Mouse (Mus musculus) hindbrain, embryonic 14.5 days (tissue): ENCODE data around the gene 1700122O11Rik. TPM values are rescaled to one million over a fixed set of nuclear protein-coding genes. Genes with fewer than 3 reads are reported as not detected.

Experiments
- ATAC-seq: fragments of 200-750 bp; cut with Nextera tagmentation; 2 replicates; pipeline ENCODE4 v1.8.0; 2017; ENCODE audit warnings: moderate number of reproducible peaks, mild to moderate bottlenecking, moderate TSS enrichment, moderate library complexity; ENCODE audit not compliant: low FRiP score
- DNase-seq: peaks from one replicate; pipeline ENCODE4 v3.0.0-alpha.2; 2015; ENCODE audit warnings: low spot score
- H3K27ac ChIP-seq: fragments of 300-500 bp; sonication (generic); 2 replicates; pipeline ENCODE4 v1.5.1; 2014; ENCODE audit warnings: mild to moderate bottlenecking, moderate library complexity
- H3K27me3 ChIP-seq: fragments of 300-500 bp; sonication (generic); 2 replicates; pipeline ENCODE4 v1.6.1; 2014; ENCODE audit warnings: mild to moderate bottlenecking, low read length, mixed read lengths; ENCODE audit not compliant: control insufficient read depth, insufficient read depth
- H3K36me3 ChIP-seq: fragments of 300-500 bp; sonication (generic); replicated peaks from 2 replicates; pipeline ENCODE4 v1.6.1; 2014; ENCODE audit not compliant: control insufficient read depth, insufficient read depth
- H3K4me1 ChIP-seq: fragments of 300-500 bp; sonication (generic); replicated peaks from 2 replicates; pipeline ENCODE4 v1.6.1; 2014; ENCODE audit warnings: antibody characterized with exemption, low read length, mixed read lengths; ENCODE audit not compliant: control insufficient read depth, insufficient read depth
- H3K4me2 ChIP-seq: fragments of 300-500 bp; sonication (generic); replicated peaks from 2 replicates; pipeline ENCODE4 v1.6.1; 2014; ENCODE audit warnings: mild to moderate bottlenecking, moderate library complexity
- H3K4me3 ChIP-seq: fragments of 300-500 bp; sonication (generic); replicated peaks from 2 replicates; pipeline ENCODE4 v1.5.1; 2014; ENCODE audit warnings: mild to moderate bottlenecking, low read length
- H3K9ac ChIP-seq: fragments of 300-500 bp; sonication (generic); 2 replicates; pipeline ENCODE4 v1.6.1; 2014
- H3K9me3 ChIP-seq: fragments of 300-500 bp; sonication (generic); 2 replicates; pipeline ENCODE4 v1.6.1; 2016; ENCODE audit warnings: low read length; ENCODE audit not compliant: control insufficient read depth
- WGBS: fragments of 180-500 bp; shearing (Covaris S2); extraction: QIAGEN DNeasy Blood & Tissue Kit; methylation state at CpG from one replicate; pipeline ENCODE4 v1.1.7; 2014; 5-methylcytosine and 5-hydroxymethylcytosine counted together
- polyA plus RNA-seq: library from polyadenylated mRNA; unstranded; fragments of >200 nt; fragmentation: Nextera tagmentation; extraction: Ambion mirVana; gene quantifications from 2 replicates; pipeline ENCODE4 v1.2.1, GENCODE M21; 2014

The 1700122O11Rik gene
- polyA plus RNA-seq, 1 experiment from 2014 or later = not detected

DNA sequence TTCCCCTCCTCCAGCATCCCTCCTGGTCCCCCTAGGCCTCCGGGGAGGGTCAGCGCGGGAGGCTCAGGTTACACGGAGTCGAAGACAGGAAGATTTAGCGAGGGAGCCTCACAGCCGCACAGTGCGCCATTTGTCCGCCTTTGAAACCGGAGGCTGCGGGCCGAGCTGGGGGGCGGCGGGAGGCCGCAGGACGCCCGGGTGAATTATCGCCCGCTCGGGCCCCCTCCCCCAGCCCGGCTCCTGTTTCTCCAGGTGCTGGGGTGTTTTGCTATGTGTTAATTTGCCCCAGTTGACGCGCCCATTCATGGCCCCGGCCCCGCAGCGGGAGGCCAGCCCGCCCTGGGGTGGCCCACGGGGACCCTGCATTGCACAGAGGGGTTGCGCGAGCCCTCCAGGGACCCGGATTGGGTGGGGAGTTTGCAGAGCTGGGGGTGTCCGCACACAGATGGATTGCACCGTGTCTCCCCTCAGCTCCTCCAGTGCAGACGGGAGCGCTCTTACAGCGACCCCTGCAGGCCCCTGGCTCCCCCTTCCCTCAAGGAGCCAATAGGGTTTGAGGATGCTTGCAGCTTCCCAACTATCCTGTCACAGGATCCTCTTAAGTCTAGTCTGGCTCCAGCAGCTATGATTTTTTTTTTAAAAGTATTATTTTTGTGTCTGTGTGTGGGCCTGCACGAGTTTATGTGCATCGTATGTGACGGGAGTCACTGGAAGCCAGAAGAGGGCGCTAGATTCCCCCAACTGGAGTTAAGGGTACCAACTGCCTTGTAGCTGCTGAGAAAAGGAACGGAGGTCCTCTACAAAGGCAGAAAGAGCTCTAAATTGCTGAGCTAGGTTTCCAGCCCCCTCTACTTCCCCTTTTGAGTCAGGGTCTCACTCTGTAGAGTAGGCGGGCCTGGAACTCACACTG is 6.3 kb downstream of the 1700122O11Rik start:
- peak; percentile 62 for DNase-seq
- ATAC-seq = peak; percentile 49; the same call in 1 of the 2 replicates
- Histone ChIP-seq H3K4me1 (peaks cover 20% of the 10 kb centered on the region), H3K36me3 (no peaks in the 10 kb centered on the region), H3K27ac (no peak overlapping the region), H3K9me3 (no peaks in the 10 kb centered on the region), H3K4me3 (peak overlapping the region; percentile 23), H3K4me2 (peak overlapping the region; percentile 60), H3K9ac (peak overlapping the region; percentile 62), H3K27me3 (peaks cover 21% of the 10 kb centered on the region; the same call in 1 of the 2 replicates)
- 5% methylated on average over 42 of the region's 42 CpGs for WGBS

DNA sequence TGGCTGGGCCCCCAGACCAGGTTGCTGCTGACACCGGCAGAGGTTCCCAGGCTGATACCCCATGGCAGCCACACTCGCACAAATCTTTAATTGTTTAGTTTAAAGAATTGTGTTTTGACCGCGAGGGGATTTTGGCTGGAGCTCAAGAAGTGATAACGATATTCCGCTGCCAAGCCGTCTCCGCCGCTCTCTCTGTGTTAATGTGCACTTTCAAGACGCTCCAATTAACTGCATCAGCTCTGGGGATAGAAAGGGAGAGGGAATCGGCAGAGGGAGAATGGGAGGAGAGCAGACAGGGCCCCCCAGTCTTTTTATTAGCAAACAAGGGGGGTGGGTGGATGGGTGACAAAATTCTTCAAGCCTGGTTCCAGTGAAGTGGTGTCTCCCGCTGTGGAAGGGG is 8.9 kb downstream of the 1700122O11Rik start:
- peaks cover 20% of the 10 kb centered on the region for H3K4me1 ChIP-seq
- no peak overlapping the region for H3K4me3 ChIP-seq
- H3K4me2 ChIP-seq = no peak overlapping the region
- peaks cover 21% of the 10 kb centered on the region; the same call in 1 of the 2 replicates for H3K27me3 ChIP-seq
- H3K9me3 ChIP-seq = no peaks in the 10 kb centered on the region
- H3K27ac ChIP-seq = no peak overlapping the region
- no peaks in the 10 kb centered on the region for H3K36me3 ChIP-seq
- ATAC-seq (no peak), DNase-seq (peak; percentile 42)
- H3K9ac ChIP-seq = no peak overlapping the region
- WGBS = 11% methylated on average over 12 of the region's 12 CpGs

DNA sequence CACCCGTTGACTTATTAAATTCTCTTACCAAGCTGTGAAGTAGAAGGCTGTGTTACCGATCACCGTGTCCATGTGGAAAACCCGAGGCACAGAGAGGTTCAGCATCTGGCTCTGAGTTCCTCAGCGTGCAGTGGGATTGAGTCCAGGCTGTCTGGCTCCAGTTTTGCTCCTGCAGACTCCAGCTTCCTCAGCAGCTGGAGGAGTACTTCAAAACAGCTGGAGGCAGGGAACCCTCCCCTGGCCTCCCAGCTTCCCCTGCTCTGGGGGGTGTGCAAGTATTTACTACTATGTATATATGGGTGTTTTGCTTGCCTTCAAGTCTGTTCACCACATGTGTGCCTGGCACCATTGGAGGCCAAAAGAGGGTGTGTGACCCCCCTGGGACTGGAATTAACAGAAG is 9.8 kb downstream of the 1700122O11Rik start:
- no peak overlapping the region for H3K4me2 ChIP-seq
- 87% methylated on average over 5 of the region's 5 CpGs for WGBS
- peaks cover 21% of the 10 kb centered on the region; the same call in 1 of the 2 replicates for H3K27me3 ChIP-seq
- no peak overlapping the region for H3K4me3 ChIP-seq
- peaks cover 20% of the 10 kb centered on the region for H3K4me1 ChIP-seq
- ATAC-seq = no peak
- H3K27ac ChIP-seq = no peak overlapping the region
- no peak for DNase-seq
- H3K9me3 ChIP-seq = no peaks in the 10 kb centered on the region
- H3K36me3 ChIP-seq = no peaks in the 10 kb centered on the region
- H3K9ac ChIP-seq = no peak overlapping the region

DNA sequence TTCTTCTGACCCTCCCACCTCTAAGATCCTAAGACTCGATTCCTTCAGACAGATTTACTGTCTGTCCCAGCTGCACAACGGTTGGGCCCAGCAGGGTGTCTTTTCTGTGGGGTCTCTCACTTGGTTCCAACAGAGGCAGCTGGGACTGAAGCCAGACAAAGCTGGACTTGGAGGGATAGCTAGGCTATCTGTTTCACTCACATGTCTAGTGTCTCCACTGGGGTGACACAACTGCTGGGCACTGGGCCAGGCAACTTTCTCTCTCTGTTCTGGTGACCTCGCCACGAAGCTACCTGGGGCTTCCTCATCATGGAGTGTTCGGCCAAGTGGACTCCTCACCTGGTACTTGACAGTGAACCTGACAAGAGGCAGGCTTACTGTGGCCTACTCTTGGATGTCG is 10.4 kb downstream of the 1700122O11Rik start:
- 70% methylated on average over 6 of the region's 6 CpGs for WGBS
- peaks cover 21% of the 10 kb centered on the region; the same call in 1 of the 2 replicates for H3K27me3 ChIP-seq

DNA sequence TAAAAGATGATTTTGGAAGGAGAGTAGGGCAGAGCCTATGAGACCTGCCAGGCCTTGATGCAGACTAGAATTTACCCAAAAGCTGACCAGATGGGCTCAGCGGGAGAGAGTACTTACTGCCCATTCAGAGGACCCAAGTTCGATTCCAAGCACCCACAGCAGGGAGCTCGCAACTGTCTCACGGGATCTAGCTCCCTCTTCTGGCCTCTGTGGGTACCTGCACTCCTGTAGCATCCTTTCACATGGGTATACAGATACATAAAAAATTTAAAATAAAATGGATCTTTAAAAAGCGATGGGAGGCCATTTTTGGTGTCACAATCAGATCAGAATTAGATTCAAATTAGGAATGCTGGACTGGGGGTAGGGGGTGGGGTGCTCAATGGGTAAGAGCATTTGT is 11.1 kb downstream of the 1700122O11Rik start:
- no peaks in the 10 kb centered on the region for H3K9me3 ChIP-seq
- peaks cover 20% of the 10 kb centered on the region for H3K4me1 ChIP-seq
- H3K4me3 ChIP-seq = no peak overlapping the region
- ATAC-seq (no peak), DNase-seq (no peak)
- no peaks in the 10 kb centered on the region for H3K36me3 ChIP-seq
- H3K9ac ChIP-seq = no peak overlapping the region
- H3K27me3 ChIP-seq = peaks cover 21% of the 10 kb centered on the region; the same call in 1 of the 2 replicates
- H3K27ac ChIP-seq = no peak overlapping the region
- WGBS = 87% methylated on average over 5 of the region's 5 CpGs
- no peak overlapping the region for H3K4me2 ChIP-seq

More for the DNA sequence above, 10.4 kb downstream of the 1700122O11Rik start:
- Histone ChIP-seq H3K36me3 (no peaks in the 10 kb centered on the region), H3K9ac (no peak overlapping the region), H3K4me3 (no peak overlapping the region), H3K9me3 (no peaks in the 10 kb centered on the region), H3K4me2 (no peak overlapping the region), H3K27ac (no peak overlapping the region), H3K4me1 (peaks cover 20% of the 10 kb centered on the region)
- no peak for DNase-seq
- no peak for ATAC-seq

DNA sequence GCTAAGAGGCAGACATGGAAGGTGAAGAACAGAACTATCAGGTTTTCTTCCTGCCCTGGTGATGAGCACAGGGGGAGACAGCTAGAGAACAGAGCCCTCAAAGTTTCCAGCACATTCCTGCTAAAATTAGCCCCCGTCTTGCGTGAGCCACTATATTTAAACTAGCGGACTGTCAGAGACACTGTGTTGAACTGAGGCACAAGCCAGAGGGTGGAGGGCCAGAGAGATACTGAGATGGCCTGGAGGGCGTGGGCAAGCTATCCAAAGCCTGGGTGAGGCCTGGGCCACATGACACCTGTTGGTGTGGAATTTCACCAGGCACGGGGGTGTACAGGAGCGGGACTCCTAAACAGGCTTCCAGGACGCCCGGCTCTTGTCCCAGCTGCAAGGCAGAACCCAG is 14.0 kb downstream of the 1700122O11Rik start:
- H3K4me1 ChIP-seq = peaks cover 1% of the 10 kb centered on the region; the same call in 1 of the 2 replicates
- WGBS = 86% methylated on average over 8 of the region's 8 CpGs
- ATAC-seq (no peak), DNase-seq (no peak)
- no peak overlapping the region for H3K4me2 ChIP-seq
- no peak overlapping the region for H3K9ac ChIP-seq
- 0 out of 2 replicates have a peak, but pooled peaks cover 9% of the 10 kb centered on the region for H3K27me3 ChIP-seq
- no peaks in the 10 kb centered on the region for H3K36me3 ChIP-seq
- H3K27ac ChIP-seq = no peak overlapping the region
- no peaks in the 10 kb centered on the region for H3K9me3 ChIP-seq
- no peak overlapping the region for H3K4me3 ChIP-seq

DNA sequence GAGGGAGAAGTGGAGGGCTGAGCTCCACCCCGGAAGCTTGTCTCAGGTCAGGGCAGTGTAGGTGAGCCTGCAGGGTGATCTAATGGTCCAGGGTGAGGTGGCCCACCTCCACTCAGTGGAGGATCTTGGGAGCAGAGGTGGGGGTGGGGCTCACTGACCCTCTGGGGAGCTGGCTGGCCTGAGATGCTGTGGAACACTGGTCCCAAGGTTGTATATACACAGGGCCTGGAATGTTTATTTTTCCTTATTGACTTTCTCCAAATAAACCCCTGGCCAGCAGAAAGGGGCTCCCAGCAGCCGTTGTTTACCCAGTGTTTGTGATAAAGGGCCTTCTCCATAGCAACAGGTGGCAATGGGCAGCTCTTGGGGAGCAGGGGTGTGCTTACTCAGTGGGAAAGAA is 18.5 kb downstream of the 1700122O11Rik start:
- Histone ChIP-seq H3K9ac (no peak overlapping the region), H3K4me3 (no peak overlapping the region), H3K27ac (no peak overlapping the region), H3K4me1 (no peaks in the 10 kb centered on the region), H3K9me3 (no peaks in the 10 kb centered on the region), H3K4me2 (no peak overlapping the region), H3K36me3 (no peaks in the 10 kb centered on the region), H3K27me3 (0 out of 2 replicates have a peak, but pooled peaks cover 6% of the 10 kb centered on the region)
- DNase-seq = no peak
- 23% methylated on average over 2 of the region's 2 CpGs for WGBS
- ATAC-seq = no peak

DNA sequence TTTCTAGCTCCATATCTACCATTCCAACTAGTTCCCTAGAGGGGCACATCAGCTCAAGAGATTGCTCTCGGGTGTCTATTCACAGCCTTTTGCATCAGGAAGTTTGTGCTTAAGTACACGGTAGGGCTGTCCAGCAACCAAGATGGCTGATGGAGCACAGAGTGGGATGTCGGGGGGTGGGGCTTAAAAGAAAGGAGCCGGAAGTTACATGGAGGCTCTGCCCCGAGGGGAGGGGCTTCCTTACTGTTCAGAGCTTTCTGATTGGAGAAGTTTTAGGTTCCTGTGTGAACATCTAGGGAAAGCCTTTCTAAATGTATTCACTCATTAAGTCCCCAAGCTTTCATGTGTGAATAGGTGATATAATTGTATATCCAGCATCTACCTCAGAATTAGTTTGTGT is 21.5 kb downstream of the 1700122O11Rik start:
- ATAC-seq (no peak), DNase-seq (no peak)
- H3K4me1 ChIP-seq = no peaks in the 10 kb centered on the region
- no peak overlapping the region for H3K9ac ChIP-seq
- no peak overlapping the region for H3K4me2 ChIP-seq
- no peaks in the 10 kb centered on the region for H3K9me3 ChIP-seq
- H3K4me3 ChIP-seq = no peak overlapping the region
- H3K36me3 ChIP-seq = no peaks in the 10 kb centered on the region
- no peak overlapping the region for H3K27ac ChIP-seq
- 81% methylated on average over 5 of the region's 5 CpGs for WGBS
- 0 out of 2 replicates have a peak, but pooled peaks cover 6% of the 10 kb centered on the region for H3K27me3 ChIP-seq

DNA sequence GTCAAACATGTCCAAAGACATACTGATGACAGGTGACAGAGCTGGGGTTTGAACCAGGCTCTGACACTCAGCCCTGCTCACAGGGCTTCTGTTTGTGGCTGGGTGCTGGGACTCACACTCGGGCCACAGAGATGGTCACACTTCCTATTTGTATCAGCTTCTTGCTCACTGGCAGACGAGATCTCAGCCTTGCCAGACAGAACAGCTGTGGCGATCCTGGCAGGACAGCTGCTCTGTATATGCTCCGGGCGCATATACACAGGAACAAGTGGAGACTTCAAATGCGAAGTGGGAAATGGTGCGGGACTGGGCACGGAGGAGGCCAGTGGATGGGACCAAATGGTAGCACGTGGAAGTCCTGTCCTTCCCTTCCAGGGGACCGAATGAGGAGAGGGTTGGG is 25.5 kb downstream of the 1700122O11Rik start:
- WGBS = 59% methylated on average over 10 of the region's 10 CpGs
- Histone ChIP-seq H3K36me3 (no peaks in the 10 kb centered on the region), H3K9me3 (no peaks in the 10 kb centered on the region), H3K4me2 (no peak overlapping the region), H3K4me3 (no peak overlapping the region), H3K4me1 (peaks cover 5% of the 10 kb centered on the region; the same call in 1 of the 2 replicates), H3K27ac (no peak overlapping the region), H3K9ac (no peak overlapping the region), H3K27me3 (no peaks in the 10 kb centered on the region)
- no peak for DNase-seq
- no peak for ATAC-seq
